Mouse (Mus musculus): ENCODE results near the gene Veph1. TPM values are rescaled to one million over a fixed set of nuclear protein-coding genes. Genes with fewer than 3 reads are reported as not detected.

The Veph1 gene
- total RNA-seq, 2 experiments from 2014 or later: 0.13 to 0.20 TPM

DNA sequence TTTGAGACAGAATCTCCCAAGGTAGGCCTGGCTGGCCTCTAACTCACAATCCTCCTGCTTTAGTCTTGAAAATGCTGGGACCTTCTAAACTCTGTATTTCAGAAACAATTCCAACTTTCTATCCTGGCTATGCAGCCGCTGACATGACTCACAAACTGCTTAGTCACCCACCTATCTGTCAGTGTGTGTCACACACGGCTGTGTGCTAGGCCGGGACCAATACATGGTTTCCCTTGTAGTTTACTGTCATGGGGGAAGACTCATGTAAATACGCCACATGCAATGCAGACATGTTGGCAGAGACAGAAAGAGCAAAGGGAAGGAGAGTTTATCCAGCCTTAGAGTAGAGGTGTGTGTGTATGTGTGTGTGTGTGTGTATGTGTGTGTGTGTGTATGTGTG lies 216.8 kb downstream of the Veph1 start:
- no peak for TF ChIP-seq CTCF (conservative IDR thresholded peaks at IDR 0.05)
- no peak for DNase-seq (ENCODE audit: low spot score in 2 of 2)
- Histone ChIP-seq H3K4me3 (no peak overlapping the region), H3K27ac (no peak overlapping the region)

DNA sequence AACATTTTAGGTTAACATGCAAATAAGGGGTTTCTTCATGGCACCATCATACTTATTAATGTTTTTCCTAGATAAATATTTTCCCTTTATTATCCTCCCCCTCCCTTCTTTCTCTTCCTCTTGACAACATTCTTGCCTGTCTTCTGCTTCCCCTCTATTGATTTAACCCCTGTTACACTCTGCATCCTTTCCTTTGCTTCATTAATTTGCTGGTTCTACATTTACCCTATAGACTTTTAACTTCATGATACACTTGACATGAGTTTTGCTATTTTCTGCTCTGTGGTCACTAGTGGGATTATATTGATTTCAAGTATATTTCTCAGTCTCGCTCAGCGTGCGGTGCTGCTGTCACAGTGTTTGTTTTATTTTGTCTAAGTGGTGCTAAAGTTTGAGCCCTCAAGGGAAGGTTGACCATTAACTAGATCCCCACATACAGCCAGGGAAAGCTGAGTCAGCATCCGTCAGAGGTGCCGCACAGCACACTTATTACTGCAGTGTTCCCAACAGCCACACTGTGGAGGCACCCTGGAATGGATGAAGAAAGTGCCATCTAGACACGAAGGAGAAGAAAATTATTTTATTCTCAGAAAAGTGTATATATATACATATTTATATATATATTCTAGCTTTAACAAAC lies 217.6 kb downstream of the Veph1 start:
- TF ChIP-seq CTCF (conservative IDR thresholded peaks at IDR 0.05): no peak
- DNase-seq (ENCODE audit: low spot score in 2 of 2): no peak
- Histone ChIP-seq H3K4me3 (no peak overlapping the region), H3K27ac (no peak overlapping the region)

DNA sequence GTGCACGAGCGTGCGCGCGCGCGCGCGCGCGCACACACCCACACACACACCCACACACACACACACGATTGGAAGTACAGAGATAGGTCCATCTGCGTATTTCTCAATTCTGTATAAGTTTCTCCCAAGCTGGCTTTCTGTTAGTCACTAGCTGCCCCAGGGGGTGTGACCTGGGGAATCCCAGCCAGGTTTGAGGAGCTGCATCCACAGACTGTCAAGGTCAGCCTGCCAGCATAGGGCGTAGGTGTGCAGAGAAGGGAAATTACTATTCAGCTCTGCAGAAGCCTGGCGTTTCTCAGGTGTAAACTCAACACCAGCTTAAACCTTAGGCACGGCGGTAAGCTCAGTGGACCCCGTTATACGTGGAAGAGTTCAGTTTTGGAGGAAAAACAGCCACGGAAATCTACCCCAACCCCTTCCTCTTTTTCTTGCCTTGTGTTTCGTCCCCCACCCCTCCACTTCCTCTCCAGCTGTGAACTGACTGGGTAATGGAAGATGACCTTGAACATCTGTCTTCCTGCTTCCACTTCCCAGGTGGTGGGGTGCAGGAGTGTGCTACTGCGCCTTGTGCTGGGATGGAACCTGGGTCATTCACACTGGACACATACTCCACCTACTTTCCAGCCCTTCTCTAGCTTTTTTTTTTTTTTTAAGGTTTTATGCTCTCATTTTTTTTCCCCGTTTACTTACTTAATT lies 218.5 kb downstream of the Veph1 start:
- DNase-seq (ENCODE audit: low spot score in 2 of 2): no peak
- Histone ChIP-seq H3K27ac (no peak overlapping the region), H3K4me3 (no peak overlapping the region)
- peak; percentile 47 for TF ChIP-seq CTCF (conservative IDR thresholded peaks at IDR 0.05)

DNA sequence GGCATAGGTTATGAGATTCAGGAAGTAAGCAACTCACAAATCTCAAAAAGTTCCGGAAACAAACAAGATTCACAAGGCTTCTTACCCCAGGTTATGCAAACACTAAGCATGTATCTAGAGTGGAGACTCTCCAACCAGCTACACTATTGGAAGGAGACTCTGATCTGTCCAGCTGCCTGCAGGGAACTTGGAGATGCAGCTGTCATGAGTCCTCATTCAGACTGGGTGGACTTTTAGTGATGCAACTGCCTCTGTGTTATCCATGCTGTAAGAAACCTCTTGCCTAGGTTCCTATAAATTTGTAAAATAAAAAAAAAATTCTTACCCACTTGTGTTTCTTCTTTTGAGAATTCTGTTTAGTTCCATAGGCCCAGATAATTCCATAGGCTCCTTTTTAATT lies 226.4 kb downstream of the Veph1 start:
- H3K4me3 ChIP-seq: no peak overlapping the region
- no peak for TF ChIP-seq CTCF (conservative IDR thresholded peaks at IDR 0.05)
- no peak for DNase-seq (ENCODE audit: low spot score in 2 of 2)

DNA sequence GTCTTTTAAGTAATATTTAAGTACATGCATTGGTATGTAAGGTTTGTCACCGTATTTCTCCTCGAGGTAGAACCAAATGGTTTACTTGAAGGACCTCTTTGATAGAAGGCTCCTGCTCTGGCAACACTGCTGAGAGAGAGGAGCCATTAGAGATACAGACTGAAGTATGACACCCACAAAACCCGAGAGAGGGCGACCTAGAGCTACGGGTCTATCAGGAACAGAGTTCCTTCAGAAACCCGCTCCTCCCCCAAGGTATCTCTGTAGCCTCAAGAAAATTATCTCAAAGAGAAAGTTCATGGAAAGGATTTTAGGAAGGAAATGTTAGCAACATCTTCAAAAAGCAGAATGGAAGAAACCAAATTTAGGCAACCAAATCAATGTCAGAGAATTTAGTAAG lies 232.8 kb downstream of the Veph1 start:
- no peak overlapping the region for H3K27ac ChIP-seq
- H3K4me3 ChIP-seq: no peak overlapping the region
- TF ChIP-seq CTCF (conservative IDR thresholded peaks at IDR 0.05): peak; percentile 58
- DNase-seq (ENCODE audit: low spot score in 2 of 2): no peak

More for the DNA sequence above, 226.4 kb downstream of the Veph1 start:
- no peak overlapping the region for H3K27ac ChIP-seq

DNA sequence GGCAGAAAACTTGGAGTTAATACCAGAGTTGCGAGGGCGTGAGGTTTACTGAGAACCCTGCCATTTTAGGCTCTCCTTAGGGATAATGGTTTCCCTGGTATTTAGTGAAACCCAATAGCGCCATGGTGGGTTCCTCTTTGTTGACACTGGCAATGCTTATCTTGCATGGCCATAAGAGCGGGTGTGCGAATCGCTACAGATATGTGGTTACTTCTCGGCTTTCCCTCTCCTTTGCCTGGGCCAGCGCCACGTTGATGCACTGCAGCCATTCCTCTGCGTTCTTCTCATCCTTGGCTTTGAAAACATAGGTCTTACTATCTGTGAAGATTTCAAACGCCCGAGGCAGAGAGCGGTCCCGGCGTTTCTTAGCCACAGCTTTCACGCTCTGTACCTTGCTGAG lies 239.7 kb downstream of the Veph1 start:
- TF ChIP-seq CTCF (conservative IDR thresholded peaks at IDR 0.05): no peak
- H3K4me3 ChIP-seq: no peak overlapping the region
- DNase-seq (ENCODE audit: low spot score in 2 of 2): no peak
- no peak overlapping the region for H3K27ac ChIP-seq

DNA sequence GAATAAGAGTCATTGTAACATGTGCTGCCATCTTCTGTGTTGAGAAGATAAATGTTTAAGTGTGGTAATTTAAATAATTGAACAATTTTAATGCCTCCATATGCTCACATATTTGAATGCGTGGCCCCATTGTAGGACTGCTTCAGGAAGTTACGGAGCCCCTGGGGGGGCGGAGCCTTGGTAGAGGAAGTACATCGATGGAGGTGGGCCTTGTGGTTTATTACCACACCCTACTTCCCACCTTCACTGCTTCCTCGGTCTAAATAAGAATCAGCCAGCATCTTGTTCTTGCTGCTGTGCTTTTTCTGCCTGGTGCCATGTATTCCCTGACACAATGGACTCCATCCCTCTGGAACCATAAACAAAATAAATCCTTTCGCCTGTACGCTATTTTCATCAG lies 241.0 kb downstream of the Veph1 start:
- no peak for DNase-seq (ENCODE audit: low spot score in 2 of 2)
- Histone ChIP-seq H3K27ac (no peak overlapping the region), H3K4me3 (no peak overlapping the region)
- no peak for TF ChIP-seq CTCF (conservative IDR thresholded peaks at IDR 0.05)

DNA sequence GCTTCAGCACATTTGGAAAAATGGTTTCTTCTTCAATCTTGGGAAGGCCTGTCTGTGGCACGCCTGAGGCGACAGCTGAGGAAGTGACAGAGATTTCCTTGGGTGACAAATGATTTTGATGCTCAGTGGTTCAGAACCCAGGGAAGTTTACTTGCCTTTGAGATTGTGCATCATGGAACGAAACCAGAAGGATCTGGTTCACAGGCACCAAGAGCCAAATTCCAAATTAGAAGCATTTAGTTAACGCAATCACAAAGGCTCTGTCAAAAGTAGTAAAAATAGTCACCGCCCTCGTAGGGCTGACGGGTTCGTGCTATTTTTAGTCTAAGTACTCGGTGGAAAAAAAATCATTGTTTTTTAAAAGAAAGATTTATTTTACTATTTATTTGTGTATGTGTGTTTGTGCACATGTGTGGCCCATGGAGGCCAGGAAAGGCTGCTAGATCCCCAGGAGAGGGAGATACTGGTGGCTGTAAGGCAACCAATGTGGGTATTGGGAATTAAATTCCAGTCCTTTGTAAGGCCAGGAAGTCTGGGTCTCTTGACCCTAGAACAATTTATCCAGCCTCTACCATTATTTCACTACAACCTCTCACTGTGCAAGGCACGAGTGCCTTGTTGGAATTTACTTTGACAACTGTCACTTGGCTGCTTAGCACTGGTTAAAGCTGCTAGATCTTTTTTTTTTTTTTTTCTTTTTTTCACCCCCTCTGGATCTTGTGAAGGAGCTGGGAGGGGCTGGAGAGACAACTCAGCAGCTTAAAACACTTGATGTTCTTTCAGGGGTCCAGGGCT lies 246.3 kb downstream of the Veph1 start:
- Histone ChIP-seq H3K4me3 (no peak overlapping the region), H3K27ac (no peak overlapping the region)
- no peak for TF ChIP-seq CTCF (conservative IDR thresholded peaks at IDR 0.05)
- no peak for DNase-seq (ENCODE audit: low spot score in 2 of 2)

DNA sequence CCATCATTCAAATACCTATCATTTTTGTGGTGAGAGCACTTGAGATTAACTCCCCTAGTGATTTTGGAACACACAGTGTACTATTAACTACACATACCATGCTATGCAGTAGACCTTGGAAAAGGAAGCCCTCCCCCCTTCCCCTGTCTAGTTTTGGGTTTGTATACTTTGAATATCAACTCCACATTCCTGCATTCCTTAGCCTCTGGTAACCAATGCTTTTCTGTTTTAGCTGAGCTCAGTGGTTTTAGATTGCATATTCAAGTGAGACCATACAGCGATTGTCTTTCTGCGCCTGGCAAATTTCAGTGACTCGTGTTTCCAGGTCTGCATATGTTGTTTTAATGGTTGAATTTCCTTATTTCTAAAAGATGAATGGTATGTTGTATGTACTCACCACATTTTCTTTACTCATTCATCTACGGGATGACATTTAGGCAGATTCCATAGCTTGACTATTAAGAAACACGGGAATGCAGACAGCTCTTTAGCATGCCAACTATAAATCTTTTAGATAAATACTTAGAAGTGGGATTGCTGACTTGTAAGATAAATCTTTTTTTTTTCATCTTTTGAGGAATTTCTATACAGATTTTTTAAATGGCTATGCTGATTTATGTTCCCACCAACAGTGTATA lies 255.7 kb downstream of the Veph1 start:
- Histone ChIP-seq H3K27ac (no peak overlapping the region), H3K4me3 (no peak overlapping the region)
- no peak for DNase-seq (ENCODE audit: low spot score in 2 of 2)
- no peak for TF ChIP-seq CTCF (conservative IDR thresholded peaks at IDR 0.05)

DNA sequence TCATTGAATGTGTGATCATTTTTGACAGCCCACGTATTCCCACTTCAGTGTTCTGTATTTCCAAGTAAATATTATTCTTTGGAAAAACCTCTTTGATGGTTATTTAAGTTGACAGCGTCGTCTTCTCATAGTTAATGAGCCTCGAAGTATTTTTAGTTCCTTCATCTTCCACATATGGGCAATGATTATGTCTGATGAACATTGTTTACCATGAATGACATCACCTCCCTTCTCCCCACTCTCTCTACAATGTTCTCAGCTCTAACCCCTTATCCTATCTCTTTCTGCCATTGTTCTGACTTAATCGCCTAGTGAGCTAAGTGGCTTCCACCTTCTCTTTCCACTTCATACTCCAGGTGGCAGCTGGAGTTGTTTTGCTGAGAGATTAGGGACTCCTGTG lies 261.4 kb downstream of the Veph1 start:
- no peak overlapping the region for H3K4me3 ChIP-seq
- no peak for DNase-seq (ENCODE audit: low spot score in 2 of 2)
- TF ChIP-seq CTCF (conservative IDR thresholded peaks at IDR 0.05): no peak
- H3K27ac ChIP-seq: no peak overlapping the region

DNA sequence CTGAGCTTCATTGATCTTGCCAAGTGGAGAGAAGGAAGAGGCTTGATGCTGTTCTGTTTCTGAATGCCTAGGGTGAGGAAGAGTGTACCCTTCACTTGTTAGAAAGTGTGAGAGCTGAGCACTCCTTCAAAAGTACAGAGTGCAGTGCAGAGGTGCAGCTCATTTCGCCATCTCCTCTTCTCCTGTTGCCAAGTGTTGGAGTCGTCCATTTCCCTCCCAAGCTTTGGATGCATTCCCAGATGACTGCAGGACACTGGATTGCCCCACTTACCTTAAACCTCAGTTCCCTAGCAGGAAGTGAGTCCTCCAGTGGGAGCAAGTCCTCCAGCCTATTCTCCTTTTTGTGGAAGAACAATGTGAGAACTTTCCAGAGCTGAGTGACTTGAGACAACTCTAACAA lies 263.3 kb downstream of the Veph1 start:
- no peak for DNase-seq (ENCODE audit: low spot score in 2 of 2)
- H3K27ac ChIP-seq: no peak overlapping the region
- H3K4me3 ChIP-seq: no peak overlapping the region
- no peak for TF ChIP-seq CTCF (conservative IDR thresholded peaks at IDR 0.05)

DNA sequence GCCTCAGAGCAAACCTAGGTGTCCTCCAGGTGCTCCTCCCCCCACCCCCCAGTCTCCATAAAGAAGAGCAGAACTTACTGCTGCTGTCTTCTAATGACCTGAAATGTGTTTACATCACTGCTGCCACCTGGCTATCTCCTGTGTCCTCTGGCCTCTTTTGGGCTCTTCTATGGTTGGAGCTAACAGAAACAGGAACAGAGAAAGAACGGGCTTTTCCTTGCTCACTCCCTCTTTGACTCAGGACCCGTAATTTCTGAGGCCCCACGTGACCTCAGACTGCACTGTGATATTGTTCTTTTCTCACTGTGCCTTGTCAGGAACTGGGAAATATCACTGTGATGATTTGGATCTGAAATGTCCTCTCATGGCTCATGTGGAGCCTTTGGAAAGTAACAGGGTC lies 271.2 kb downstream of the Veph1 start:
- Histone ChIP-seq H3K4me3 (no peak overlapping the region), H3K27ac (no peak overlapping the region)
- TF ChIP-seq CTCF (conservative IDR thresholded peaks at IDR 0.05): no peak
- no peak for DNase-seq (ENCODE audit: low spot score in 2 of 2)

DNA sequence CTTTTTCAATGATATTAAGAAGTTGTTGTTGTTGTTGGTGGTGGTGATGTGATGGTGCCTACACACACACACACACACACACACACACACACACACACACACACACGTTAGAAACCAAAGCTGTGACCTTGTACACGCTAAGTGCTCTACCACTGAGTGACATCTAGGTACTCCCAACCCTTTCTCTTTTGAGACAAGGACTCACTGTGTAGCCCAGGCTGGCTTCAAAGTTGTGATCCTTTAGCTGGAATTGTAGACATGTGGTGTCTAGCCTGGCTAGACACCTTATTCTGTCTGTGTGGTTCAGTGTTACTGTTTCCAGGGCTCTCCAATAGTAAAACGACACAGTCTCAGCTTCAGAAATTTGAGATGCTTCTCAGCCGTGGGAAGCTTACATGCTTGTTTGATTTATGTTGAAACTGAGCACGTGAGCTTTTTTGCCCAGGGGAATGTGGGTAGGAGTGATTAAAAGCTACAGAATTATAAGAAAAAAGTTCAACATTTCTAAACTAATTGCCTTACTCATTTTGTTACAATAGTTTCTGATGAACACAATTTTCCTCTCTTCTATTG lies 272.3 kb downstream of the Veph1 start:
- DNase-seq (ENCODE audit: low spot score in 2 of 2): no peak
- Histone ChIP-seq H3K27ac (no peak overlapping the region), H3K4me3 (no peak overlapping the region)
- TF ChIP-seq CTCF (conservative IDR thresholded peaks at IDR 0.05): no peak

Data from layer of hippocampus, adult 2 months (tissue).